Mouse (Mus musculus): ENCODE results near the gene Ccnf. TPM values are rescaled to one million over a fixed set of nuclear protein-coding genes. Genes with fewer than 3 reads are reported as not detected.

Ccnf gene
- polyA plus RNA-seq, 1 experiment from 2014 or later, result 69.1 TPM

DNA sequence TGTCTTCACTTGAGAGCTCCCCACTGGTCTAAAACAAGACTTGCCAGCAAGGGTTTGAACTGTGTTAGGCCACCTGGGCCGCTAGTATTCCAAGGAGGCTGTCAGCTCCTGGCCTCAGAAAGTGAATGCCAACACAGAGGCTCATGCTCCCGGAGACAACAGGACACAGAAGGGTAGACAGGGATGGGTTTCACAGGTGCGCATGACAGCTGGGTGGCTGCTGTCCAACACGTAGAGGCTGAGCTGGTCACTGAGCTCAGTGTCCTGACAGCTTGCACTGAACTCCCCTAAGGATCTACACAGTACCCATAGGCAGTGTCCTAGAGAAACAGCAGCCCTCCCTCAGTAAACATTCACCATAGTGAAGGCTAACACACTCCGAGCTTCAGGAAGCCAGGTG is 27.8 kb downstream of the Ccnf start:
- WGBS (ENCODE audit: insufficient replicate concordance), result 93% methylated on average over 5 of the region's 5 CpGs
- H3K9me3 ChIP-seq (replicated peaks), result no peaks in the 10 kb centered on the region
- ATAC-seq (ENCODE audit: low read depth), result no peak
- no peak overlapping the region for H3K9ac ChIP-seq
- peaks cover 72% of the 10 kb centered on the region for H3K4me1 ChIP-seq (replicated peaks)
- H3K4me3 ChIP-seq (replicated peaks), result no peak overlapping the region
- H3K27ac ChIP-seq, result peak overlapping the region; percentile 88; the same call in 1 of the 2 replicates
- no peak overlapping the region for H3K4me2 ChIP-seq
- H3K27me3 ChIP-seq, result no peaks in the 10 kb centered on the region
- no peak for DNase-seq
- peaks cover 75% of the 10 kb centered on the region for H3K36me3 ChIP-seq

DNA sequence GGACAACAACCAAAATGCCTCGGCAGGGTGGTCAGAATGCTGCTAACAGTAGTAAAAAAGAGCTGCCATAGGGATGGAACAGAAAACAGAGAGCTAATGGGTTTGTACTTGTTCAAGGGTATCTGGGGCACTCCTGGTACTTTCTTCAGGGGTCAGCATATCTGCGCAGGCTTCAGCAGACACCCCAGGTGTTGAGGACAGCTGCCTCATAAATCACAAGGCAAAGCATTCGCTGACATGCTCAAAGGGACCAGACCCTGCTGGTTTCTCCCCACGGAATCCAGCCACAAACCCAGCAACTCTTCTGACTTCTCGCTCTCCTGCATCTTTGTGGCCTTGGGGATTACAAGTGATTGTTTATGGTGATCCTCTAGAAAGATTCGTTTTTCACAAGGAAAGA is 28.6 kb downstream of the Ccnf start:
- no peak overlapping the region for H3K4me2 ChIP-seq
- peak overlapping the region; percentile 88 for H3K27ac ChIP-seq
- ATAC-seq (ENCODE audit: low read depth), result no peak
- no peak overlapping the region for H3K9ac ChIP-seq
- peaks cover 75% of the 10 kb centered on the region for H3K36me3 ChIP-seq
- 80% methylated on average over 6 of the region's 6 CpGs for WGBS (ENCODE audit: insufficient replicate concordance)
- no peaks in the 10 kb centered on the region for H3K9me3 ChIP-seq (replicated peaks)
- H3K4me1 ChIP-seq (replicated peaks), result peaks cover 72% of the 10 kb centered on the region
- no peak for DNase-seq
- no peak overlapping the region for H3K4me3 ChIP-seq (replicated peaks)
- H3K27me3 ChIP-seq, result no peaks in the 10 kb centered on the region

DNA sequence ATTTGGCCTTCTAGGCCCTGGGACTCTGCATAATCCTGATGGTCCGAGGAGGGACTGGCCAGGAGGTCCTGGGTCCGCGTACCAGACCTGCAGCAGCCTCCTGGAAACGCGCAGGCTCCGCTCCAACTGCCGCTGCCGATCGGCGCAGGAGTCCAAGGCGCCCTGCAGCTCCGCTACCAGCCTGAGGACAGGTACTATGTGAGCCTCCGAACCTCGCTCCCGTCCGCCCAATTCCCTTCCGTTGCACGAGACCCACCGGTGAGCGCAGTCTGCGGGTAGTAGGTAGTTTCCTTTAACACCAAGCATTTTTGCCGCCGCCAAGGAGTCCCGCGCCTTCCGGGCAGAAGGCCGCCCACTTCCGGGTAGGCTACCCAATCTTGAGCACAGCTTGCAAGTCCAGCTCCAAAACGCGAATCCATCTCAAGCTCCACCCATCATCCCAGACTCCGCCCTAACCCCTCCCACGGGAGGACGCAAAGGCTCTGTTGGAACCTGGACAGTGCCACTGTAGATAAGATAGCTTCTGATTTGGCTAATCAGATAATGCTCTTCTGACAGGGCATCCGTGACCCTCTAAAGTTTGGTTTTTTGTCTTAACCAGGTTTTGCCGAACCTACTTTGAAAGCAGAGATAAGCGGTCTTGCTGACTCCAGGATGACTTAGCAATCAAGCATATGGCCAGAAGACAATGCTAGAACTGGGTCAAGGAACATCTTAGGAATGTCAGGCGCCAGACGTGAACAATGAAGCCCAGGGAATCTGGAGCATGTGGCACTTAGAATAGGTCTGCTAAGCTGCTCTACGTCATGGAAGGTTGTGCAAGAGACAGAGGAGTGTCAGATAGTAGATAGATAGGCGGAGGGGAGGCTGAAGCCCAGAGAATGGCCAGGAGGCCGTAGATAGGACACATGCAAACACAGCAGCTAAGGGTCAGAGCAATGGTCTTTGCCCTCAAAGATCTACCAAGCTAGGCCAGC is 30.6 kb downstream of the Ccnf start, which contains the start of gene Tedc2:
Tedc2 (minus strand) TSS at position 417 of the 977 bp plus-strand sequence.
- Histone ChIP-seq H3K36me3 (peaks cover 75% of the 10 kb centered on the region), H3K9ac (peak within 1 kb of the TSS; percentile 94), H3K9me3 (replicated peaks) (no peaks in the 10 kb centered on the region), H3K27ac (peak within 1 kb of the TSS; percentile 88), H3K4me2 (peak within 1 kb of the TSS; percentile 97), H3K4me3 (replicated peaks) (peak within 1 kb of the TSS; percentile 83), H3K4me1 (replicated peaks) (peaks cover 59% of the 10 kb centered on the region), H3K27me3 (no peaks in the 10 kb centered on the region)
- ATAC-seq (ENCODE audit: low read depth) (peak; percentile 89), DNase-seq (peak; percentile 87)
- 1% methylated on average over 41 of the region's 41 CpGs for WGBS (ENCODE audit: insufficient replicate concordance)

DNA sequence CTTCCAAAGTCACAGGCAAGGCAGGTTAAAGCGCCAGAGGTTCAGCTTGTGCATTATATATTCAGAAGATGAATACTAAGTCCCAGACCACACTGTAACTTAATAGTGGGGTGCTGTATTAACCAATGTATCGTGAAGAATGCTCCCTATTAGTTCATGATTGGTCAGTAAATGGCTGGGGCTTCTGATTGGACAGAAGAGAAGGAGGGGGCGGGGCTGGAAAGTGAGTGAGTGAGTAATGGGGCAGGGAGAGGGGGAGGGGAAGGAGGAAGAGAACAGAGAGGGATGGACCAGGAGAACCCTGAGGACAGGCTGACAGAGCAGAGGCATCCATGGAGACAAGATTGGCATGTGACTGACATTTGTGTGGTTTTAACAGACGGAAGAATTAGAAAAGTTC is 34.4 kb downstream of the Ccnf start:
- H3K36me3 ChIP-seq, result peaks cover 50% of the 10 kb centered on the region
- no peak overlapping the region for H3K27ac ChIP-seq
- ATAC-seq (ENCODE audit: low read depth), result no peak
- DNase-seq, result no peak
- no peak overlapping the region for H3K9ac ChIP-seq
- H3K4me2 ChIP-seq, result no peak overlapping the region
- peaks cover 62% of the 10 kb centered on the region for H3K4me1 ChIP-seq (replicated peaks)
- H3K9me3 ChIP-seq (replicated peaks), result no peaks in the 10 kb centered on the region
- no peak overlapping the region for H3K4me3 ChIP-seq (replicated peaks)
- 74% methylated on average over 4 of the region's 4 CpGs for WGBS (ENCODE audit: insufficient replicate concordance)
- peaks cover 13% of the 10 kb centered on the region for H3K27me3 ChIP-seq

DNA sequence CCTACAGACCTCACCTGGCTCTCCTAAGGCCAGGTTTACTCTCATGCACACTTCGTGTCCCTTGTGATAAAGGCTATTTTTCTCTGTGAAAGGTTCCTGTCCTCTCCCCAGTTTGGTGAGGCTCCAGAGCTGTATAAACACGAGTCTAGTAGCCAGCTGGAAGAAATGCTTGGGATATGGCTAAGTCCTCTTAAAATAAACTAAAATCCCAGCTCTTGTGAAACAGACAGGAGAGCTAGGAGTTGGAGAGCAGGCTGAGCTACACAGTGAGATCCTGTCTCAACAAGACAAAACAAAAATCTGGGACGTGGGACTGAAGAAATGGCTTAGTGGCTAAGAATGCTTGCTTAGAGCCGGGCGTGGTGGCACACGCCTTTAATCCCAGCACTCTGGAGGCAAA is 38.1 kb downstream of the Ccnf start:
- Histone ChIP-seq H3K9ac (no peak overlapping the region; the same call in 1 of the 2 replicates), H3K4me2 (no peak overlapping the region), H3K36me3 (peaks cover 38% of the 10 kb centered on the region), H3K4me1 (replicated peaks) (peaks cover 70% of the 10 kb centered on the region), H3K4me3 (replicated peaks) (no peak overlapping the region), H3K9me3 (replicated peaks) (no peaks in the 10 kb centered on the region), H3K27me3 (peaks cover 37% of the 10 kb centered on the region), H3K27ac (no peak overlapping the region)
- ATAC-seq (ENCODE audit: low read depth) (no peak), DNase-seq (no peak)
- WGBS (ENCODE audit: insufficient replicate concordance), result 66% methylated on average over 6 of the region's 6 CpGs

DNA sequence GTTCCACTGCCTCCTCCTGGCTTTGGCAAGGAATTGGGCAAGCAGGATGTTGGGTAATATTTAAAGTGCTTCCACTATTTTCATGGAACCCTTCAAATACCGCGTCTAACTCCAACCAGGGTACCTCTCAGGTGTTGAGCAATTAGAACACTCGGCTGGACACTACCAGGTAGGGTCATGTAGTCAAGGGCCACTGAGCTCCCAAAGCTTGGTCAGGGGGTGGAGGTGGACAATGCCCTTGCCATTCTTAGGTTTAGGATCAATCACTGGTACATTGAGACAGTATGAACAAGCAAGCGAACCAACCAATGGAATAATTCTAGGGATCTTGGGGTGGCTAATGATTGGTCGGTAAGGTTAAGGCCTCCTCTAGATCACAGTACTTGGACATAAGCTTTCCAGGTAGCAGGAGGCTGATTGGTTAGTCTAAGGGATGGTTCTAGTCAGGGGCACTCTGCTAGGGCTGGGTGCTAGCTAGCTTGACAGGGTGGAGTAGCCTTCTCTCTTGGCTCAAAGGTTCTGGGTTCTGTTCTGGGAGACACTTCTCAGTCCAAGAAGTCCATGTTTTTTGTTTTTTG is 38.8 kb downstream of the Ccnf start:
- no peak for ATAC-seq (ENCODE audit: low read depth)
- no peak for DNase-seq
- Histone ChIP-seq H3K9ac (peak overlapping the region; percentile 93; the same call in 1 of the 2 replicates), H3K4me3 (replicated peaks) (peak overlapping the region; percentile 64), H3K27me3 (peaks cover 44% of the 10 kb centered on the region), H3K36me3 (peaks cover 31% of the 10 kb centered on the region), H3K4me1 (replicated peaks) (peaks cover 70% of the 10 kb centered on the region), H3K4me2 (peak overlapping the region; percentile 93), H3K9me3 (replicated peaks) (no peaks in the 10 kb centered on the region), H3K27ac (no peak overlapping the region)
- WGBS (ENCODE audit: insufficient replicate concordance), result 32% methylated on average over 5 of the region's 5 CpGs

DNA sequence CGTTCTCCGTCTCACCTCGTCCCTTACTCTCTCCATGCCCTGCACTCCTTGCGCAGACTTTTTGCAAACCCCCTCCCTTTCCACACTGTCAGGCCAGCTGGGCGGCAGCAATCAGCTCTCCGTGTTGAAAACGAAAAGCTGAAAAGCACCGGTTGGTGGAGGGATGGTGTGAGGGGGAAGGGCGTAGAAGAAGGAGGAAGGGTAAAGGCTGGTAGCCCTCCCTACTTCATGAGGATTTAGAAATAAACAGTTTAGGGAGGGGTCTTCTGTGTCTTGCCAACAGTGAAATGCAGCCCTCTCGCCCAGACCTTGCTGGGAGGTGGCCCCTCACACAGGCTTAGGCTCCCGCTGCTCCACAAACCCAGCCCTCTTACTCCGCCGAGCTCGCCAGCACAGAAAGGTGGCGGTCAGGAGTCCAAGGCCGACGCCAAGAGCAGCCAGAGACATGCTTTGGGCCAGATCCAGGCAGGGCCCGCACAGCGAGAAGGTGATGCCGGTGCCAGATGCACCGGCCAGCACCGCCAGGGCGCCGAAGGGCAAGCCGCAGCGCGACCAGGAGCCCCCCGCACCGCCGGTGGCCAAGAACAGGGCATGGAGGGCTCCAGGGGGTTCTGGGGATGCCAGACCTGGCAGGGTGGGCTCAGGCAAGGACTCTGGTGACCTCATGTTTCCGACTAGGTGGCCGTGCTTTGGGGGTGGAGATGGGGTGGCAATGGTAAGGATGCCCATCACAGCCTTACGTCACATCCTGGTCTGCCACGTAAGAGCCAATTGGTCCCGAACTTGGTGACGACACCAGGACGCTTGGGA is 39.4 kb downstream of the Ccnf start:
- ATAC-seq (ENCODE audit: low read depth) (no peak), DNase-seq (peak; percentile 45)
- H3K4me1 ChIP-seq (replicated peaks), result peaks cover 72% of the 10 kb centered on the region
- H3K4me3 ChIP-seq (replicated peaks), result peak overlapping the region; percentile 64
- peak overlapping the region; percentile 93 for H3K4me2 ChIP-seq
- H3K27me3 ChIP-seq, result peaks cover 48% of the 10 kb centered on the region
- no peaks in the 10 kb centered on the region for H3K9me3 ChIP-seq (replicated peaks)
- peak overlapping the region; percentile 93 for H3K9ac ChIP-seq
- H3K27ac ChIP-seq, result peak overlapping the region; percentile 63
- peaks cover 24% of the 10 kb centered on the region for H3K36me3 ChIP-seq
- 7% methylated on average over 37 of the region's 37 CpGs for WGBS (ENCODE audit: insufficient replicate concordance)

DNA sequence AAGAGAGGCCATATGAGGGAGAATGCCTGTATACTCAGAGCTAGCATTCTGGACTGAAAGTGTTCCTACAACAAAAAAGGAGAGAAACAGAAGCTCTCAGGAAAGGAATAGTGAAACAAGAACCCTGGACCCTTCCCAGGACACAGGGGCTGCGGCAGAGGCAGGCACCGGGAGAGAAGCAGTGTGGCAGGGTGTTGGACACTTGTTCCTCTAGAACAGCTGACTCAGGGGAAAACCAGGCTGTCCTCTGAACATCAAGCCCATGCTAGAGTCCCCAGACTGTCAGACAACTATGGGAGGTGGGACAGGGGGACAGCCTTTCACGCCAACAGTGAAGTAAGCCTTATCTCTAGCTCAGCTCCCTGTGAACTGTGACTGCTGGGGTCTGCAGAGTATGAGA is 40.7 kb downstream of the Ccnf start:
- 54% methylated on average over 3 of the region's 3 CpGs for WGBS (ENCODE audit: insufficient replicate concordance)
- no peaks in the 10 kb centered on the region for H3K9me3 ChIP-seq (replicated peaks)
- peak overlapping the region; percentile 93 for H3K4me2 ChIP-seq
- H3K4me1 ChIP-seq (replicated peaks), result peaks cover 84% of the 10 kb centered on the region
- peaks cover 48% of the 10 kb centered on the region for H3K27me3 ChIP-seq
- ATAC-seq (ENCODE audit: low read depth) (no peak), DNase-seq (no peak)
- peak overlapping the region; percentile 99; the same call in 1 of the 2 replicates for H3K27ac ChIP-seq
- H3K9ac ChIP-seq, result peak overlapping the region; percentile 93
- peaks cover 12% of the 10 kb centered on the region for H3K36me3 ChIP-seq
- H3K4me3 ChIP-seq (replicated peaks), result no peak overlapping the region

DNA sequence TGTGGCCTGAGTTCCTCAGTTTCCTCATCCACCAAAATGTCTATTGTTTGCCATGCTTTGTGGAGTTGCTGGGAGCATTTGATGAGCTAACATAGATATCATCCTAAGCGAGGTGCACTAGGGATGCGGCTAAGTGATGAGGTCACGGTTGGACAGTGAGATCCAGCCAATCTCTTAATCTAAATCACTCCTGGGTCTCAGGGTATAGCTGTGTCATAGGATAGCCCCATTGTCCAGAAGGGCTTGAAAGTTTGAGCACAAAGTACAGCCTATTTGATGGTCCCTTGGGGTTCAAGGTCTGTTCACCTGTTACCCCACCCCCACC is 41.4 kb downstream of the Ccnf start:
- no peaks in the 10 kb centered on the region for H3K9me3 ChIP-seq (replicated peaks)
- H3K4me2 ChIP-seq, result peak overlapping the region; percentile 100
- no peak for ATAC-seq (ENCODE audit: low read depth)
- H3K9ac ChIP-seq, result peak overlapping the region; percentile 93
- no peak for DNase-seq
- WGBS (ENCODE audit: insufficient replicate concordance), result 60% methylated on average over 3 of the region's 3 CpGs
- H3K4me1 ChIP-seq (replicated peaks), result peaks cover 89% of the 10 kb centered on the region
- H3K4me3 ChIP-seq (replicated peaks), result peak overlapping the region; percentile 80
- H3K36me3 ChIP-seq, result peaks cover 5% of the 10 kb centered on the region
- H3K27me3 ChIP-seq, result peaks cover 48% of the 10 kb centered on the region
- H3K27ac ChIP-seq, result peak overlapping the region; percentile 99

DNA sequence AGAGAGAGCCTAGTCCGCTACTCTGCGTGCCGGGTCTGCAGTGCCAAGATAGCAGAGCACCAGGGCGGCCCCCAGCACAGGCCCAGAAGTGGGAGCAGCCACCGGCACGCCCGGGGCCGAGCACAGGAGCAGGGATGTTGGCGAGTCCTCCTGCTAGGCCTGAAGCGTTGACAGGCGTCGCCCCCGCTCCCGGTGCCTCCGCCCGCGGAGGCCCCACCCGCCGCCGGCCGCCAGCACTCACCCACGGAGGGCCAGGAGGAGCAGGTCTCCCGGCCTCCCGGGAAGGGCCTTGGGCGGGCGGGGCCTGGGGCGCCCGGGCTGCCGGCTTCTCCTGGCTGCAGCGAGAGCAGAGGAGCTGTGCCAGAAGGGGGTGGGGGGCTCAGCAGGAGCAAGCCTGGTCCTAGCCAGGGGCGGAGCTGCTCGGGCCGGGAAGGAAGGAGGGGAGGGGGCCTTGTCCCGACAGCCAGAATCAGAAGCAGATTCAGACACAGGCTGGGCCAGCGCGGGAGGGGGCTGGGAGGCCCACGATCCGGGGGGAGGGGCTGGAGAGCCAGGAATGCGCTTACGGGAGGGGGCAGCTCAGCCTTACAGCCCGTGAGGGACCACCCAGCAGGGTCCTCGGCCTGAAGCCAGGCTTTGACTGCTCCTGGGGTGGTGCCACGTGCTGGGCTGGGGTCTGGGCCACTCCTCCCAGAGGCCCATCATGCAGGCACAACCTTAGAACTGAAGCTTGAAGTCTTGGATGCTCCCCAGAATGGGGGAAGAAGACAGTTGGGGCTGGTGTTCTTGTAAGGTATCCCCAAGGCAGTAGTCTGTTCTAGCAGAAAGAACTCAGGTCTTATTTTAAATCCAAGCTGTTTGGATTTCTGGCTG is 42.0 kb downstream of the Ccnf start, which contains the start of gene Ntn3:
Ntn3 (minus strand) TSS at position 489 of the 873 bp plus-strand sequence.
- Histone ChIP-seq H3K4me2 (peak within 1 kb of the TSS; percentile 100), H3K9ac (peak within 1 kb of the TSS; percentile 93), H3K9me3 (replicated peaks) (no peaks in the 10 kb centered on the region), H3K27me3 (peaks cover 48% of the 10 kb centered on the region), H3K36me3 (no peaks in the 10 kb centered on the region), H3K27ac (peak within 1 kb of the TSS; percentile 99), H3K4me1 (replicated peaks) (peaks cover 92% of the 10 kb centered on the region), H3K4me3 (replicated peaks) (peak within 1 kb of the TSS; percentile 80)
- ATAC-seq (ENCODE audit: low read depth) (peak; percentile 89), DNase-seq (peak; percentile 91)
- 2% methylated on average over 42 of the region's 43 CpGs for WGBS (ENCODE audit: insufficient replicate concordance)
